Mouse (Mus musculus) cerebellum, adult 2 months (tissue): ENCODE measurements around the gene Tsen54.

ENCODE experiments used
- CTCF ChIP-seq: fragments of 200-500 bp; IDR thresholded peaks from 2 replicates; pipeline ENCODE4 v1.5.1; 2011; ENCODE audit warnings: low read depth, mild to moderate bottlenecking, control low read depth, low read length, moderate library complexity, borderline replicate concordance; ENCODE audit not compliant: insufficient read depth
- POLR2A ChIP-seq: fragments of 200-500 bp; IDR thresholded peaks from 2 replicates; pipeline ENCODE4 v1.6.1; 2011; ENCODE audit warnings: low read length, control low read depth, borderline replicate concordance; ENCODE audit not compliant: insufficient read depth

DNA sequence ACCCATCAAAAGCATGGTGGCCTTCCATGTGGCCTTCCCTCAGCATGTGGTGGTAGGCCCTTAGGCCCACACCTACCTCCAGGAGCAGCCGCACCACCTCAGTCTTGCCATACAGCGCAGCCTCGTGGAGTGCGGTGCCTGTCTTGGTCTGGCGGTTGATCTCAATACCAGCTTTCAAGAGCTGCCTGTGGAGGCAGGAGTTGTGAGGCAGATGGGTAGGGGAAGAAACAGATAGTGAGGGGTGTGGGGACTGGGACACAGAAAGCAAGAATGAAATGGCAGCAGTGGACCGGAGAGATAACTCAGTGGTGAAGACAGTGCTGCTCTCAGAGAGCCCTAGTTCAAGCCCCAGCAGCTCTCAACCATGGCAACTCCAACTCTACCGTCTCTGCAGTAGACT is 9.5 kb upstream of the Tsen54 start:
- TF ChIP-seq POLR2A (no peak), CTCF (no peak)
